Mouse (Mus musculus) kidney, embryonic 14.5 days (tissue): Measurements from ENCODE around the gene Limk2. TPM values are rescaled to one million over a fixed set of nuclear protein-coding genes. Genes with fewer than 3 reads are reported as not detected.

Source experiments
- ATAC-seq: fragments of 200-750 bp; cut with Nextera tagmentation; 2 replicates; pipeline ENCODE4 v1.8.0; 2017; ENCODE audit warnings: moderate number of reproducible peaks, mild to moderate bottlenecking, moderate TSS enrichment, moderate library complexity; ENCODE audit not compliant: low FRiP score, low TSS enrichment
- H3K27ac ChIP-seq: fragments of 300-500 bp; sonication (generic); 2 replicates; pipeline ENCODE4 v1.5.1; 2014; ENCODE audit warnings: low read depth, mild to moderate bottlenecking, low read length, moderate library complexity, mixed read lengths
- H3K27me3 ChIP-seq: fragments of 300-500 bp; sonication (generic); 2 replicates; pipeline ENCODE4 v1.6.1; 2014; ENCODE audit warnings: mild to moderate bottlenecking, low read length; ENCODE audit not compliant: control insufficient read depth, insufficient read depth
- H3K36me3 ChIP-seq: fragments of 300-500 bp; sonication (generic); 2 replicates; pipeline ENCODE4 v1.6.1; 2014; ENCODE audit warnings: low read length, mixed read lengths; ENCODE audit not compliant: control insufficient read depth, insufficient read depth
- H3K4me1 ChIP-seq: fragments of 300-500 bp; sonication (generic); 2 replicates; pipeline ENCODE4 v1.6.1; 2014; ENCODE audit warnings: low read length, mixed read lengths; ENCODE audit not compliant: control insufficient read depth, insufficient read depth
- H3K4me2 ChIP-seq: fragments of 300-500 bp; sonication (generic); replicated peaks from 2 replicates; pipeline ENCODE4 v1.6.1; 2014; ENCODE audit warnings: low read depth, mild to moderate bottlenecking, low read length
- H3K4me3 ChIP-seq: fragments of 300-500 bp; sonication (generic); 2 replicates; pipeline ENCODE4 v1.5.1; 2014; ENCODE audit warnings: mild to moderate bottlenecking, low read length
- H3K9ac ChIP-seq: fragments of 300-500 bp; sonication (generic); 2 replicates; pipeline ENCODE4 v1.6.1; 2014; ENCODE audit warnings: low read depth, mild to moderate bottlenecking, low read length, moderate library complexity
- H3K9me3 ChIP-seq: fragments of 300-500 bp; sonication (generic); 2 replicates; pipeline ENCODE4 v1.6.1; 2016; ENCODE audit warnings: low read length; ENCODE audit not compliant: control insufficient read depth
- WGBS: fragments of 180-500 bp; shearing (Covaris S2); extraction: QIAGEN DNeasy Blood & Tissue Kit; methylation state at CpG from one replicate; pipeline ENCODE4 v1.1.7; 2014; 5-methylcytosine and 5-hydroxymethylcytosine counted together
- polyA plus RNA-seq: library from polyadenylated mRNA; unstranded; fragments of >200 nt; fragmentation: Nextera tagmentation; extraction: Ambion mirVana; gene quantifications from 2 replicates; pipeline ENCODE4 v1.2.1, GENCODE M21; 2014

Gene Limk2
- polyA plus RNA-seq, 1 experiment from 2014 or later, result 41.7 TPM

GRCm38 (mm10) chr11:3336602-3337001 is 72.4 kb downstream of the Limk2 start:
- Histone ChIP-seq H3K9me3 (no peaks in the 10 kb centered on the region), H3K27me3 (no peaks in the 10 kb centered on the region), H3K4me3 (no peak overlapping the region), H3K9ac (no peak overlapping the region), H3K27ac (no peak overlapping the region), H3K4me2 (no peak overlapping the region), H3K36me3 (peaks cover 1% of the 10 kb centered on the region; the same call in 1 of the 2 replicates), H3K4me1 (peaks cover 33% of the 10 kb centered on the region)
- 87% methylated on average over 3 of the region's 3 CpGs for WGBS
- no peak for ATAC-seq

GRCm38 (mm10) chr11:3335651-3336216 is 73.3 kb downstream of the Limk2 start:
- H3K27me3 ChIP-seq, result no peaks in the 10 kb centered on the region
- H3K36me3 ChIP-seq, result no peaks in the 10 kb centered on the region
- 40% methylated on average over 11 of the region's 11 CpGs for WGBS
- no peak for ATAC-seq
- H3K4me1 ChIP-seq, result peaks cover 33% of the 10 kb centered on the region
- no peaks in the 10 kb centered on the region for H3K9me3 ChIP-seq
- H3K27ac ChIP-seq, result no peak overlapping the region
- no peak overlapping the region for H3K4me3 ChIP-seq
- no peak overlapping the region for H3K4me2 ChIP-seq
- no peak overlapping the region for H3K9ac ChIP-seq

GRCm38 (mm10) chr11:3334711-3335316 is 74.2 kb downstream of the Limk2 start:
- H3K4me1 ChIP-seq, result peaks cover 33% of the 10 kb centered on the region
- H3K4me2 ChIP-seq, result no peak overlapping the region
- H3K27ac ChIP-seq, result no peak overlapping the region

GRCm38 (mm10) chr11:3334141-3334710 is 74.8 kb downstream of the Limk2 start:
- WGBS, result 88% methylated on average over 11 of the region's 11 CpGs
- no peak overlapping the region for H3K9ac ChIP-seq
- H3K9me3 ChIP-seq, result no peaks in the 10 kb centered on the region
- no peak overlapping the region for H3K4me3 ChIP-seq
- no peaks in the 10 kb centered on the region for H3K36me3 ChIP-seq
- H3K27me3 ChIP-seq, result no peaks in the 10 kb centered on the region
- no peak overlapping the region for H3K4me2 ChIP-seq
- ATAC-seq, result no peak
- no peak overlapping the region for H3K27ac ChIP-seq
- peaks cover 33% of the 10 kb centered on the region for H3K4me1 ChIP-seq

More at GRCm38 (mm10) chr11:3334711-3335316, 74.2 kb downstream of the Limk2 start:
- Histone ChIP-seq H3K9me3 (no peaks in the 10 kb centered on the region), H3K4me3 (no peak overlapping the region), H3K27me3 (no peaks in the 10 kb centered on the region), H3K9ac (no peak overlapping the region), H3K36me3 (no peaks in the 10 kb centered on the region)
- no peak for ATAC-seq
- 42% methylated on average over 9 of the region's 9 CpGs for WGBS

- Histone ChIP-seq H3K4me1 (peaks cover 33% of the 10 kb centered on the region), H3K36me3 (no peaks in the 10 kb centered on the region), H3K27me3 (no peaks in the 10 kb centered on the region), H3K27ac (no peak overlapping the region), H3K9me3 (no peaks in the 10 kb centered on the region), H3K9ac (no peak overlapping the region), H3K4me3 (no peak overlapping the region), H3K4me2 (no peak overlapping the region)
- WGBS, result 89% methylated on average over 11 of the region's 11 CpGs
- no peak for ATAC-seq
These were observed 75.8 kb downstream of the Limk2 start for GRCm38 (mm10) chr11:3333111-3333695.

GRCm38 (mm10) chr11:3331756-3332642 is 77.0 kb downstream of the Limk2 start:
- peak overlapping the region; percentile 59; the same call in 1 of the 2 replicates for H3K27ac ChIP-seq
- H3K36me3 ChIP-seq, result no peaks in the 10 kb centered on the region
- peak; percentile 96 for ATAC-seq
- peak overlapping the region; percentile 52 for H3K4me3 ChIP-seq
- peak overlapping the region; percentile 99 for H3K4me2 ChIP-seq
- under 1% methylated on average over 67 of the region's 75 CpGs for WGBS
- H3K9ac ChIP-seq, result peak overlapping the region; percentile 64
- H3K4me1 ChIP-seq, result peaks cover 23% of the 10 kb centered on the region
- no peaks in the 10 kb centered on the region for H3K9me3 ChIP-seq
- no peaks in the 10 kb centered on the region for H3K27me3 ChIP-seq

GRCm38 (mm10) chr11:3330991-3331750 is 77.8 kb downstream of the Limk2 start:
- Histone ChIP-seq H3K27ac (no peak overlapping the region), H3K9ac (peak overlapping the region; percentile 64), H3K36me3 (no peaks in the 10 kb centered on the region), H3K4me1 (peaks cover 23% of the 10 kb centered on the region), H3K4me3 (peak overlapping the region; percentile 52), H3K9me3 (no peaks in the 10 kb centered on the region), H3K27me3 (no peaks in the 10 kb centered on the region), H3K4me2 (peak overlapping the region; percentile 99)
- no peak for ATAC-seq
- 3% methylated on average over 14 of the region's 14 CpGs for WGBS

- H3K9ac ChIP-seq, result peak overlapping the region; percentile 64
- ATAC-seq, result 0 out of 2 replicates have a peak, but pooled peaks have one; percentile 23
- 1% methylated on average over 9 of the region's 9 CpGs for WGBS
- H3K27me3 ChIP-seq, result no peaks in the 10 kb centered on the region
- no peak overlapping the region for H3K27ac ChIP-seq
- no peaks in the 10 kb centered on the region for H3K36me3 ChIP-seq
- H3K4me3 ChIP-seq, result peak overlapping the region; percentile 52
- peaks cover 18% of the 10 kb centered on the region for H3K4me1 ChIP-seq
- peak overlapping the region; percentile 99 for H3K4me2 ChIP-seq
- no peaks in the 10 kb centered on the region for H3K9me3 ChIP-seq
These were observed 78.4 kb downstream of the Limk2 start for GRCm38 (mm10) chr11:3330566-3330965.
